Mouse (Mus musculus) cerebellum, adult 18-20 months (tissue): ENCODE data around the gene Il2ra.
"Not testable (repeated sequence)": the region's sequence is repeated elsewhere in the genome, so short reads cannot be mapped to it uniquely, and the experiment has no call there.

Experiments used
- DNase-seq, 2 experiments: peaks; one replicate each; pipeline ENCODE4 v3.0.0; 2021

Il2ra gene

GRCm38 (mm10) chr2:11642451-11642941, at the start of gene Il2ra:
Gene Il2ra (plus strand): TSS chr2:11642807.
- DNase-seq = no peak

GRCm38 (mm10) chr2:11596690-11597089, 45.9 kb upstream of the Il2ra start:
- no peak for DNase-seq

- DNase-seq = no peak
These were observed 44.7 kb upstream of the Il2ra start for GRCm38 (mm10) chr2:11597906-11598305.

DNA sequence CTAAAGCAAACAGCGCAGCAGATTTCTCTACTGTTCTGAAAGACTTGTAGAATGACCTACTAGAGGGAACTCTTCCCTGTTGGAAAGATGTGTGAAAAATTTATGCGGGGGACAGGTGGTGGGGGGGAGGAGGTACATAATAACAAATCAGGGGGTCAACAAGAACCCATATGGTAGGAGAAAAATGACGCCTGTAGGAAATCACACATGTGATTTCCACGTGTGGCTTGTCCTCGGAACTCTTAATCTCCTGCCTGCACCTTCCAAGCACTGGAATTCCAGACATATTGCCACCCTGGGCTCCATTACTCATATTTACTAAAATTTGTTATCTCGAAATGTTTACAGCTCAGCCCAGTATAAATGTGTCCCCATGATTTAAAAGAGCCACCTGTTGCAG, 40.8 kb upstream of the Il2ra start:
- no peak for DNase-seq

DNA sequence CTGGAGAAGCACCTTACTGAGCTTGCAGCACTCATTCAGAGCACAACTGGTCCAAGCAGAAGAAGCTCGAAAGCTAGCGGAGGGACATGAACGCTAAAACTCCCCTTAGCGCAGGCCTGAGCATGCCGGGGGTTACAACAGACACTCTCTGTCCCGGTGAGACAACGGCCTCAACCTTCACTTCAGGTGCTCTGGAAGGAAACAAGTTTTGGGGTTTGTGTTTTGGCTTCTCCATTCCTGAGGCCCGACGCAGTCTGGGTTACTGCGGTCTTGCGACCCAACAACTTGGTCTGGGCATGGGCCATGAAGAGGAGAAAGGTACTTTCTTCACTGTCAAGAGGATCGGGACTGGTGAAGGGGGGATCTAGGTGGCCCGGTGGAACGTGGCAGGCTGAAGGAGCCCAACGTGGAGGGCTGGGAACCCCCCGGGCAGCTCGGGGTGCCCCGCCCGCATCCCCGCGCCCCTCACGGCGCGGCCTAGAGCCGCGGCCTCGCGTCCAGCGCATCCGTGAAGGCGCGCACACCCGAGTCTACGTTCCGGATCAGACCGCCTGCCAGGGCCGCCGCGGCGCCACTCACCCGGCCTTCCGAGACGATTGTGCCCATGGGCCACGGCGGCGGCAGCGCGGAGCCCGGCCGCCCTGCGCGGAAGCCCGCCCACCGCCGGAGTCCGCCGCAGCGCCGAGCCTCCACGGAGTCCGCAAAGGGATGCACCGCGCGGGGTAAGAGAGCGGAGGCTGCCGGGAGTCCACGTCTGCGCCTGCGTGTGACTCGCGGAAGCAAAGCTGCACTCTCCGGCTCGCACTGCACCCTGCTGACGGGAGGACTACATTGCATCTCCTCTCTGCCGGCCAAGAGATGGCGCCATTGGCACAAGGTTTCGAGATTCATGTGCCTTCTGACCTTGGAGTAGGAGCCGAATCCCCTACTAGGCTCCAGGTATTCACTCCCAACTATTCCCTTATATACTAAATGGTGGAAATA, 39.8 kb upstream of the Il2ra start:
- DNase-seq = peak; percentile 93 to 98

DNA sequence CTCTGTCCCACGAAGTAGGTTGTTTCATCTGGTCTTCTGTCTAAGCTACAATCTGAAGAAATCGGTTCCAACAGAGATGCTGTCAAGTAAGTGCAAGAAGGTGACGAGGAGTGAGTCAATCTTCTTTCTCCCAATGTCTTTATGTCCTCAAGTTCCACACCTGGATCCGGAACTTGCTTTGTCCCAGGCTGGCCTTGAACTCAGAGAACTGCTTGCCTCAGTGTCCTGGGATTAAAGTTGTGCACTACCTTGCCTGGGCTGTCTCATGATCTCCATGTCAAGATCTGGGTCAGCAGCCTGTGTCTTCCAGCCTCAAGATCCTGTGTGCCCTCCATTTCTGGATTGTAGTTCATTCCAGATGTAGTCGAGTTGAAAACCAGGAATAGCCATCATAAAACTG, 38.6 kb upstream of the Il2ra start, which contains the start of gene Rbm17:
Rbm17 (minus strand) TSS at position 101 of the 400 bp plus-strand sequence.
- DNase-seq = no peak

DNA sequence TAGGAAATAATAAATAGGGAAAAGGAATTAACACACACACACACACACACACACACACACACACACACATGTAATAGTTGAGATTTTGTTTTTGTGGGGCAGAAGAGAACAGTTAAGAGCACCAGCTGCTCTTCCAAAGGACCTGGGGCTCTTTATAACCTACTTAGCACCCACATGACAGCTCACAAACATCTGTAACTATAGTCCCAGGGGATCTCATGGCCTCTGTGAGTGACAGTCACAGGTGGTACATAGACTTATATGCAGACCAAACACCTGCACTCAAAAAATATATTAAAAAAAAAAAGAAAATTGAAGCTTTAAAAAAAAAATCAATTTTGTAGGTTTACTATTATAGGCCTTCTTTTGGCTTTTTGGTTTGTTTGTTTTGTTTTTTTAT, 37.7 kb upstream of the Il2ra start:
- DNase-seq = no peak

DNA sequence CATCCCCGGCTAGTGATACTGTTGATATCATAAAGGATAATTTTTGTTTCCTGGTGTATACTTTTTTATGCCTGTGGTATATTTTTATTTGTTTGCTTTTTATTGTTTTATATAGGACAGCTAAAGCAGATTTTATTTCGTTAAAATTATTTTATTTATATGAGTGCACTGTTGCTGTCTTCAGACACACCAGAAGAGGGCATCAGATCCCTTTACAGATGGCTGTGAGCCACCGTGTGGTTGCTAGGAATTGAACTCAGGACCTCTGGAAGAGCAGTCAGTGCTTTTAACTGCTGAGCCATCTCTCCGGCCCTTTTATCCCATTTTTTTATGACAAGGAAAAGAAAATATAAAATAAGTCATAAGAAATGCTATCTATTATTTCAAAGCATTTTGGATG, 35.9 kb upstream of the Il2ra start:
- DNase-seq = not testable (repeated sequence)

DNA sequence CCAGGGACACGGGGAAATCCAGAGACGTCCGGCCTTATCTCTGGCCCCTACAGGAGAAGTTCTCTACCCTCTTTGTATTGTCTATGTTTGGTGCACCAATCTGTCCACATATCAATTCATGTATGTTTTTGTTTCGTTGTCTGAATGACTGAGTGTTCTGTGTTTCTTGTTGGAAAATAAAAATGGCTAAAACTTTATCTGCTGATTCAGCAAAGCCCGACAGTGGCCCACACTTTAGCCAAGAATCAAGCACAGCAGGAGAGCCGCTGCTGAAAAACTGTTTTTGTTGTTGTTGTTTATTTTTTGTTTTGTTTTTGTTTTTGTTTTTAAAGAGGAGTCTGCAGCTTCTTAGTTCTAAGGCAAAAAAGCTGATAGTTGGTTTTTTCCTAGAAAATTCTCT, 29.7 kb upstream of the Il2ra start:
- not testable (repeated sequence) for DNase-seq

DNA sequence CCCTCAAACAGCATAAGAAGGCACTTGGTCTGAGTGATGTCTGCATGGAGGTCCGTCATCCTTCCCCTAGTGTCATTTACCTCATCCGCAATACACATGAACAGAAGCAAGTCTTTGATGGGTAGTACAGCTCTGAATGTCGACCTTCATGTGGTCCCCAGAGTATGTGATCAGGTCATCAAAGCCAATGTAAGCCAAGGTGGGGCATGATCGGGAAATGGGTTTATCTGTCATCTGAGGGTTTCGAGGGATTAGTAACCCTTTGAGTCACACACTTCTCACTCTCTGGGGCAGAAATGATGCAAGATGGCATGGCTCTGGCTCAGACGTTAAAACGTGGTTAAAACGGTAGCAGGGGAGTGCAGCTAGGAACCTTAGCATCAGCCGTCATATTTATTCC, 25.8 kb upstream of the Il2ra start:
- DNase-seq = no peak

DNA sequence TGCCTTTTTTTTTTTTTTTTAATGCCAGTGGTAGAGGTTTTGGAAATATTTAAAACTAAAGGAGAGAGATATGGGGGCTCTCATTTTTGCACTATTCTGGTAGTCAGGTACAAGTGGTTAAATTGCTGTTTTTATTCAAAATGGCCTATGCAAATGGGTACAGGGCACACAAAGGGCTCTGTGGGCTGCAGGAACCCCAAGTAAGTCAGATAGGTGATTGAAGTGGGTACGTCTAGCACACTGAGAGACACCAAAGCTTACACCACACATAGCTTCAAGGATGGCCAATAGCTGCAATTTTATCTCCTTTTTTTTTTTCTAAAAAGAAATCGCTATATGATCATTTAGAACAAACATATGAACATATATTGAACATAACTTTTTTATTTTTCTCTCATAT, 23.0 kb upstream of the Il2ra start:
- DNase-seq = no peak

GRCm38 (mm10) chr2:11623173-11623572, 19.4 kb upstream of the Il2ra start:
- no peak for DNase-seq

GRCm38 (mm10) chr2:11623726-11624125, 18.9 kb upstream of the Il2ra start:
- no peak for DNase-seq

DNA sequence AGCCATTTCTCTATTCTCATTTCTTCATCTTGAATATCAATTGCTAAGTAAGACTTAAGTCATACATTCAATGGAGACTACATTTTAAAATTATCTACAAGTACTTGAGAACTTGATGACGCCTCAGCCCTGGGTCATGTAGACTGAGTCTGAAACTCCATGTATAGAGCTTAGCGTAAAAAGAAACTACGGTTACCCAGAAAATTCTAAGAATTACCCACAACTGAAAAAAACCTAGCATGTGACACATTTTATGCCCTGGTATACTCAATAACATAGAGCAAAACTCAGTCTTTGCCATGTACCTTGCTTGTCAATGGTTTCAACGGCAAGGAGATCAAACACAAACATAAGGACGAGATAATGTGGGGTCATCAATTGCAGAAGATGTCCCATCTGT, 16.7 kb upstream of the Il2ra start, which contains the start of gene Gm17490:
Gm17490 (minus strand) TSS at position 375 of the 400 bp plus-strand sequence.
- no peak for DNase-seq

GRCm38 (mm10) chr2:11635035-11635434, 7.6 kb upstream of the Il2ra start:
- DNase-seq = no peak

DNA sequence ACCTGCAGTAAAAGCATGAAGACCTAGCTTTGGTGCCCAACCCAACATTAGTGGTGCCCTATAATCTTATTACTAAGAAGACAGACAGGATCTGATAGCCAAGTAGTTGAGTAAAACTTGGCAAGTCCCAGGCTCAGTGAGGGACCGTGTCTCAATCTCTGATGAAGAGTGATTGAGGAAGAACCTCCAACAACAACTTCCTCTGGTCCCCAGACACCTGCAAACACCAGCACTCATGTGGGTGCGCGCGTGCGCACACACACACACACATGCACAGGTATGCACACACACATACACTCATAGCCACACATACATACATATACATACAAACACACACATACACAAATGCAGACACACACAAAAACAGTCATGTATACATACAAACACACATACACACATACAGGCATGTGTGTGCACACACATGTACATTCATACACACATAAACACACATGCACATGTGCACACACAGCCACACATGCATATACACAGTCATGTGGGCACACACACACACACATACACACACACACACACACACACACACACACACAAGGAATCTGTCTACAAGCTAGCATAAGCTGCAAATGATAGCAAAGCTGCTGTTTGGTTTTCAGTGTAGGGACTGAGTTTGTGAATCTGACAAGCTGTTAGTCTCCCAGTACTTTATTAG, 7.0 kb upstream of the Il2ra start:
- no peak for DNase-seq

DNA sequence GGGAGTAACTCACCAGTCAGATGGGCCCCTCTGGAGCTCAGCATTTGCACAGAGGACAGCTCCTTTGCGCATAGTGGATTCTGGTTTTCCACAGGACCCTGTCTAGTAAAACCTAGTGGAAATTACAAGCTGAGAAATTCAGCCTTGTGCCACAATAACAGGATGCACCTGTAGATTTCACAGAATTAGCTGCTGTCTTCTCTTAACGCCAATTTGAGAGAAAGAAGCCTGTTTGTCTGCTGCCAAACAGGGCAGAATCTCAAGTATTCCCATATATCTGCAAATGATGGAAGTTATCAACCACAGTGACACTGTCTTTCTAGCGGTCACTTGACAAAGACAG, 6.5 kb upstream of the Il2ra start:
- no peak for DNase-seq

DNA sequence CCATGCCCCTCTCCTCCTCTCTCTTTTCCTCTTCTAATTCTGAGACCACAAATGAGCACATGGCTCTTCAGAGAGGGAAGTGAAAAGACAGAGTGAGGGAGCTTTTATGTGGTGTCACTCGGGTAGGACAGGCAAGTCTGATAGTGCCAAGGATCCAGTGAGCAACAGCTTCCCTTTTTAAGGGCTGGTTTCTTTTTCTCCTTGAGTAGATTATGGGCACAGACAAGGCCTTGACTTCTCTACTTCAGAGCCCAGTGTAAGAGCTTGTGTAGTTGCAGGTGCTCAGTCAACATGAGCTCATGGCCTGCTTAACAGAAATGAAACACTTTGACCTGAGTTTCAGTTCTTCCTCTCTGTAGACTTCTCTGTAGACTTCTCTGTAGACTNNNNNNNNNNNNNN, 5.5 kb upstream of the Il2ra start:
- no peak for DNase-seq

- DNase-seq = no peak
These were observed 1.4 kb downstream of the Il2ra start for GRCm38 (mm10) chr2:11644057-11644456.

GRCm38 (mm10) chr2:11645297-11645696, 2.7 kb downstream of the Il2ra start:
- DNase-seq = no peak

DNA sequence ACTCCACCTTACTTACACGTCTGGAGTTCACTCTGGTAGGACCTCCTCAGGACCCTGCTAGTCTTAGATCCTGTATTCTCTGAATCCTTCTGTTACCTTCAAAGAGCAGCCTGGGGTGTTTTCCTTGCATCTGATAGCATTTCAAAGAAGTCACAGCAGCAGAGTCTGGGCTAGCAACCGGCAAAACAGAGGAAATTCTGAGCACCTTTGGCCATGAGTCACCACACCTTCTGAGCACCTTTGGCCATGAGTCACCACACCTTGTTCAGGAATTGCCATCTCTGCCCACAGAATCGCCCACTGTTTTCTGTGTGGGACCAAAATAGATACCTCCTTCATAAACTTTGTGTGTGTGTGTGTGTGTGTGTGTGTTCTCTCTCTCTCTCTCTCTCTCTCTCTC, 8.9 kb downstream of the Il2ra start:
- DNase-seq = no peak

DNA sequence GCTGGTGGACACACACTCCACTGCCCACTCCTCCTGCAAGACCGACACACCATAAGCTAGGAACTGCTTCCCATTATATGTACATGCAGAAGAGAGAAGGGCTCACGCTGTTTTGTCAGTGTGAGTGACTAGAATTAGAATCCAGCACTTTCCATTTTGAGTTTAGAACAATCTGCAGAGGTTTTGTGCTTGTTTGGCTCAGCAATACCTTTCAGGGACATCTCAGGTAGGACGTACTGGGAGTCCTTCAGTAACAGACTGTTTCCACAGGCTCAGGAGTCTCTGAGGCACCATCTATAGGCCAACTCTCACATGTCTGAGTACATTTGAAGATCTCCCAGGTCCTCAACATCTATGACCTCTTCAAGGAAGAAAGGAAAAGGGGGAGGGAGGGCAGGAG, 9.6 kb downstream of the Il2ra start:
- no peak for DNase-seq

DNA sequence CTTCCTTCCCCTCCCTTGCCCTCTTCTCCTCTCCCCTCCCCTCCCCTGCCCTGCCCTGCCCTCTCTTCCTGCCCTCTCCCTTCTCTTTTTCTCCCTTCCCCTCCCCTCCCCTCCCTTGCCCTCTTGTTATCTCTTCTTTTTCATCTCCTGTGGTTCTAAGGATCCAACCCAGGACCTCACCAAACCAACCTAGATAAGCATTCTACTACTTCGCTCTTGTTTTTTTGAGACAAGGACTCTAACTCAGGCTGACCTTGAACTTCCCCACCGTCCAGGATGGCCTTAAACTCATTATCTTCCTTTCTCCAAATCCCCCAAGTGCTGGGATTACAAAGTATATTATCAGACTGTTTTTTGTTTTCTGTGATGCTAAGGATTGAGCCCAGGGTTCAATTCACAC, 10.2 kb downstream of the Il2ra start:
- no peak for DNase-seq

DNA sequence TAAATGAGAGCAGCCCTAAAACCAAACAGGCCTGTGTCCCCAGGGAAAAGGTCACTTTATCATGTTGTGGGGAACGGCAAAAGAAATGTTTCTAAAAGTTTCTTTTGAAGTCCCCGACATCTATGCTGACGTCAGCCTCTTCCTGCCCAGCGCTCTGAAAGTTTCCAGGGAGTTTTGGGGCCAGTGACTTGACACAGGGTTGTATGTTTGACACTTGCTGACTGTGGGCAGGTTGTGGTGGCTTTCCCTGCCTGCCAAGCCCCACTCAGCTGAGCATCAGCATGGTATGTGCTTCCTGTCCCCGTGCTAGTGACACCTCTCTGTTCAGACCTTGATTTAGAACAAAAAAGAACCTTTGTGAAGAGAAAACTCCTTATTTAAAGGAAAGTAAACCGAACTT, 10.7 kb downstream of the Il2ra start:
- DNase-seq = no peak
